Mouse (Mus musculus) ES-Bruce4 (cell line): ENCODE data around the gene Fam207a.

Experiments
- CTCF ChIP-seq: IDR thresholded peaks from one replicate; pipeline ENCODE4 v1.8.1; 2011; ENCODE audit warnings: low read depth, low read length
- EP300 ChIP-seq: IDR thresholded peaks from 2 replicates; pipeline ENCODE4 v1.6.1; 2011; ENCODE audit warnings: low read depth, low read length; ENCODE audit not compliant: insufficient read depth
- POLR2A ChIP-seq: IDR thresholded peaks from one replicate; pipeline ENCODE4 v1.8.1; 2011; ENCODE audit warnings: low read length; ENCODE audit not compliant: insufficient read depth

DNA sequence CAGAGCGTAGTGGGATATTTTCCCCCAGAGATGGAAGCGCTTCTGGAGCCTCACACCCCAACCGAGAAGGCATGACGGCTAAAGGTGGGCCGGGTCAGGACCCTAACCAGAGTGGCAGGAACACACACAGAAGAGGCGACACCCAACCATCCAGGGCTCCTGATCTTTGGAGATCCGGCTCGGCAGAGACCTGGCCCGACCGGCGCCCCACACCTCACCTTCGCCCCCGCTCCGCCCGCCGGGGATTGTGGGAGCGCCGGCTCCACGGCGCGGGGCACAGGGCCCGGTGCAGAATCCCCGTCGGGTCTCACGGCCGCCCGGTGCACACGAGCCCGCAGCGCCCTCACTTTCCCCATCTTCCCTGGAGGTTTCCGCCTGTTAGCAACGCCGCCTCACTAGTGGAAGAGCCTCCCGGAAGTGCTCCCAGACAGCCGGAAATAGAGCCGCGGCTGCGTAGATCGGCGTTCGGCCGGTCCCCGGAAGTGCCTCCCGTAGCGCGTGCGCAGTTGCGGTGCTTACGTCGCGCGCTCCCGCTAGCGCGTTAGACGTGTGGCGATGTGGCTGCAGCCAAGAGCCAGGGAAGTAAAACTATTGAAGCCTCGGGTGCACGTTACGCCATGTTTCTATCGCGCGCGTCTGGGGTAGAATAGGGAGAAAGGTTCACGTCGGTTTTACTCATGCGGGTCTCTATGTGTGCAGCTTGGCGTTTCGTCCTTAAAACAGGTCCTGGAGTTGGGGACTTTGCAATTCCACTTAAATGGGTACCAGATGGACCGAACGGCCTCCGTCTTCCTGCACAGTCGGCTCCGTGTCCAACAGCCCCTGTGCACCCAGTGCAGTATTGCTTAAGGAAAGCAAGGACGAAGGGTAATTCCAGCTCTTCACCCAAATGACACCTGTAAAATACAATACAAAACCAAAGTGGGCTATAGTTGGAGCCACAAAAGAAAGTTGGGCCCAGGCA is at the start of gene Fam207a:
- TF ChIP-seq CTCF (no peak), POLR2A (peak; percentile 93), EP300 (no peak)
